In genomic region chr7:83088125-83088524, GRCm38 (mm10) we compare ENCODE assay signal across 23 mouse cellular contexts.
A peak's percentile ranks its signal among the peaks of the same experiment; 100 is the strongest.
DNase-seq lines count a peak whose midpoint lies in the region; ATAC-seq lines count a peak whose summit lies in the region.
"Had no signal": no experiment of that assay in that cellular context is flagged by ENCODE, and none has a peak within 500 bp of the region (broad histone marks: within the 10 kb centered on the region; RNA-seq: fewer than 3 reads in every experiment).

No protein-coding gene starts in this region.

- no peak for ATAC-seq in midbrain, embryonic 16.5 days
- ATAC-seq: forebrain, postnatal 0 days; intestine, embryonic 15.5 days had no signal

- DNase-seq in heart, adult 11 months: peak; percentile 4
- no peak for DNase-seq in heart, adult 8-10 months (ENCODE audit: low spot score)
- DNase-seq in midbrain, embryonic 10.5 days (ENCODE audit: low spot score): peak; percentile 27
- DNase-seq in testis, postnatal 14 days (ENCODE audit: low spot score): peak; percentile 42
- DNase-seq in testis, postnatal 10 days (ENCODE audit: low spot score): no peak
- no peak for DNase-seq in lung, adult 18-20 months
- DNase-seq: adrenal gland, adult 8-10 months; cerebellum, adult 2 months; forebrain, postnatal 0 days; heart, postnatal 14 days; kidney, adult 2 months; right cerebral cortex, postnatal 25 days; spleen, adult 18-20 months; thymus, postnatal 4 days had no signal

- peaks cover 33% of the 10 kb centered on the region for H3K4me1 ChIP-seq in midbrain, embryonic 10.5 days
- H3K4me1 ChIP-seq in midbrain, embryonic 16.5 days (ENCODE audit: control insufficient read depth, insufficient read depth, low read length): peaks cover 5% of the 10 kb centered on the region; the same call in 1 of the 2 replicates

- no peaks in the 10 kb centered on the region for H3K27me3 ChIP-seq in midbrain, embryonic 10.5 days (ENCODE audit: low read depth, poor library complexity, severe bottlenecking)
- no peaks in the 10 kb centered on the region for H3K27me3 ChIP-seq in midbrain, embryonic 16.5 days (ENCODE audit: control insufficient read depth, insufficient read depth, low read depth, low read length)
- H3K27me3 ChIP-seq: embryonic facial prominence, embryonic 13.5 days; forebrain, embryonic 12.5 days; hindbrain, embryonic 15.5 days; intestine, embryonic 15.5 days; liver, embryonic 15.5 days; lung, embryonic 15.5 days had no signal

- WGBS in midbrain, embryonic 10.5 days: 21% methylated on average over 4 of the region's 4 CpGs
- WGBS in midbrain, embryonic 16.5 days: 6% methylated on average over 4 of the region's 4 CpGs

- no peaks in the 10 kb centered on the region for H3K9me3 ChIP-seq in midbrain, embryonic 10.5 days (replicated peaks)
- H3K9me3 ChIP-seq in midbrain, embryonic 16.5 days (replicated peaks; ENCODE audit: control insufficient read depth, low read length, poor library complexity, severe bottlenecking): no peaks in the 10 kb centered on the region
- H3K9me3 ChIP-seq: embryonic facial prominence, embryonic 13.5 days; forebrain, embryonic 12.5 days; G1E; hindbrain, embryonic 15.5 days; intestine, embryonic 15.5 days; liver, embryonic 15.5 days; lung, embryonic 15.5 days had no signal

- no peak overlapping the region for H3K4me3 ChIP-seq in midbrain, embryonic 10.5 days
- H3K4me3 ChIP-seq in midbrain, embryonic 16.5 days (ENCODE audit: low read depth, low read length): no peak overlapping the region
- H3K4me3 ChIP-seq: embryonic facial prominence, embryonic 13.5 days; forebrain, embryonic 12.5 days; hindbrain, embryonic 15.5 days; intestine, embryonic 15.5 days; liver, embryonic 15.5 days; lung, embryonic 15.5 days had no signal

- H3K4me2 ChIP-seq in midbrain, embryonic 16.5 days (ENCODE audit: low read length): no peak overlapping the region
- H3K4me2 ChIP-seq: embryonic facial prominence, embryonic 13.5 days; forebrain, embryonic 12.5 days; hindbrain, embryonic 15.5 days; intestine, embryonic 15.5 days; liver, embryonic 15.5 days; lung, embryonic 15.5 days had no signal

- H3K27ac ChIP-seq in midbrain, embryonic 10.5 days (replicated peaks): peak overlapping the region; percentile 83
- H3K27ac ChIP-seq in midbrain, embryonic 16.5 days (ENCODE audit: low read length): no peak overlapping the region
- H3K27ac ChIP-seq: embryonic facial prominence, embryonic 13.5 days; hindbrain, embryonic 15.5 days; intestine, embryonic 15.5 days; liver, embryonic 15.5 days; lung, embryonic 15.5 days; stomach, postnatal 0 days had no signal

- H3K9ac ChIP-seq in midbrain, embryonic 16.5 days (ENCODE audit: low read depth, low read length): no peak overlapping the region
- H3K9ac ChIP-seq: embryonic facial prominence, embryonic 13.5 days; forebrain, embryonic 12.5 days; forebrain, postnatal 0 days; hindbrain, embryonic 15.5 days; intestine, embryonic 15.5 days; liver, embryonic 15.5 days; lung, embryonic 15.5 days had no signal

- H3K36me3 ChIP-seq in midbrain, embryonic 10.5 days: no peaks in the 10 kb centered on the region
- no peaks in the 10 kb centered on the region for H3K36me3 ChIP-seq in midbrain, embryonic 16.5 days (ENCODE audit: control insufficient read depth, insufficient read depth, low read length)
- H3K36me3 ChIP-seq: embryonic facial prominence, embryonic 13.5 days; forebrain, embryonic 12.5 days; G1E; hindbrain, embryonic 15.5 days; intestine, embryonic 15.5 days; liver, embryonic 15.5 days; lung, embryonic 15.5 days had no signal

Comparison
In these comparisons a context has a peak if more than half of its experiments do, and no peak if none do; other contexts are left out.
1. DNase-seq: peak in heart, adult 11 months (single experiment), midbrain, embryonic 10.5 days (single experiment) and testis, postnatal 14 days (single experiment); none in heart, adult 8-10 months (single experiment), testis, postnatal 10 days (single experiment) and lung, adult 18-20 months (0 of 2).